Mouse (Mus musculus): ENCODE measurements around the gene Alad. TPM values are rescaled to one million over a fixed set of nuclear protein-coding genes. Genes with fewer than 3 reads are reported as not detected.

Gene Alad
- polyA plus RNA-seq, 1 experiment from 2014 or later = 69.3 TPM

- H3K4me1 ChIP-seq (ENCODE audit: control insufficient read depth in 2 of 2, insufficient read depth in 2 of 2, low read length in 2 of 2) = peaks cover 8 to 13% of the 10 kb centered on the region in 2 experiments
- H3K27ac ChIP-seq (replicated peaks in 1 of 2; ENCODE audit: control insufficient read depth in 1 of 2, insufficient read depth in 1 of 2, low read depth in 2 of 2, low read length in 2 of 2) = no peak within 1 kb of the TSS
- H3K9ac ChIP-seq (ENCODE audit: low read length) = no peak within 1 kb of the TSS
- no peak within 1 kb of the TSS for H3K4me3 ChIP-seq (ENCODE audit: control insufficient read depth in 1 of 2, insufficient read depth in 1 of 2, low read depth in 1 of 2, low read length in 2 of 2)
- ATAC-seq (ENCODE audit: insufficient number of reproducible peaks, insufficient read depth, low FRiP score, low read depth) = no peak
- H3K9me3 ChIP-seq (ENCODE audit: control insufficient read depth, low read length) = no peaks in the 10 kb centered on the region
- peaks cover 51% of the 10 kb centered on the region for H3K27me3 ChIP-seq (ENCODE audit: control insufficient read depth, insufficient read depth, low read length)
- no peaks in the 10 kb centered on the region for H3K36me3 ChIP-seq (ENCODE audit: control insufficient read depth, insufficient read depth, low read length)
- WGBS = 57% methylated on average over 6 of the region's 6 CpGs
- H3K4me2 ChIP-seq (ENCODE audit: low read length) = no peak within 1 kb of the TSS
Measured at GRCm38 (mm10) chr4:62559797-62560329, 40.1 kb upstream of the Alad start, which contains the start of gene Rgs3. TSS of gene Rgs3 (plus strand) at chr4:62559847.

- peaks cover 8 to 13% of the 10 kb centered on the region in 2 experiments for H3K4me1 ChIP-seq (ENCODE audit: control insufficient read depth in 2 of 2, insufficient read depth in 2 of 2, low read length in 2 of 2)
- H3K27ac ChIP-seq (replicated peaks in 1 of 2; ENCODE audit: control insufficient read depth in 1 of 2, insufficient read depth in 1 of 2, low read depth in 2 of 2, low read length in 2 of 2) = peak overlapping the region in 1 of 2 experiments; percentile 59; a peak in 3 of 4 replicates
- 39% methylated on average over 3 of the region's 3 CpGs for WGBS
- no peak overlapping the region for H3K4me3 ChIP-seq (ENCODE audit: control insufficient read depth in 1 of 2, insufficient read depth in 1 of 2, low read depth in 1 of 2, low read length in 2 of 2)
- peak overlapping the region; percentile 32 for H3K4me2 ChIP-seq (ENCODE audit: low read length)
- 0 out of 2 replicates have a peak, but pooled peaks have one; percentile 40 for ATAC-seq (ENCODE audit: insufficient number of reproducible peaks, insufficient read depth, low FRiP score, low read depth)
- no peak overlapping the region for H3K9ac ChIP-seq (ENCODE audit: low read length)
- H3K36me3 ChIP-seq (ENCODE audit: control insufficient read depth, insufficient read depth, low read length) = no peaks in the 10 kb centered on the region
- no peaks in the 10 kb centered on the region for H3K9me3 ChIP-seq (ENCODE audit: control insufficient read depth, low read length)
- H3K27me3 ChIP-seq (ENCODE audit: control insufficient read depth, insufficient read depth, low read length) = peaks cover 27% of the 10 kb centered on the region
Measured at GRCm38 (mm10) chr4:62557436-62557835, 37.7 kb upstream of the Alad start.

GRCm38 (mm10) chr4:62551966-62552365 is 32.2 kb upstream of the Alad start:
- Histone ChIP-seq H3K27me3 (ENCODE audit: control insufficient read depth, insufficient read depth, low read length) (no peaks in the 10 kb centered on the region), H3K4me1 (ENCODE audit: control insufficient read depth in 2 of 2, insufficient read depth in 2 of 2, low read length in 2 of 2) (no peaks in the 10 kb centered on the region), H3K4me3 (ENCODE audit: control insufficient read depth in 1 of 2, insufficient read depth in 1 of 2, low read depth in 1 of 2, low read length in 2 of 2) (no peak overlapping the region), H3K27ac (replicated peaks in 1 of 2; ENCODE audit: control insufficient read depth in 1 of 2, insufficient read depth in 1 of 2, low read depth in 2 of 2, low read length in 2 of 2) (no peak overlapping the region), H3K36me3 (ENCODE audit: control insufficient read depth, insufficient read depth, low read length) (no peaks in the 10 kb centered on the region), H3K4me2 (ENCODE audit: low read length) (no peak overlapping the region), H3K9me3 (ENCODE audit: control insufficient read depth, low read length) (no peaks in the 10 kb centered on the region), H3K9ac (ENCODE audit: low read length) (no peak overlapping the region)
- ATAC-seq (ENCODE audit: insufficient number of reproducible peaks, insufficient read depth, low FRiP score, low read depth) = no peak
- WGBS = 77% methylated on average over 7 of the region's 7 CpGs

GRCm38 (mm10) chr4:62544801-62545200 is 25.1 kb upstream of the Alad start:
- no peaks in the 10 kb centered on the region for H3K4me1 ChIP-seq (ENCODE audit: control insufficient read depth in 2 of 2, insufficient read depth in 2 of 2, low read length in 2 of 2)
- no peak overlapping the region for H3K9ac ChIP-seq (ENCODE audit: low read length)
- H3K9me3 ChIP-seq (ENCODE audit: control insufficient read depth, low read length) = no peaks in the 10 kb centered on the region
- ATAC-seq (ENCODE audit: insufficient number of reproducible peaks, insufficient read depth, low FRiP score, low read depth) = no peak
- H3K4me2 ChIP-seq (ENCODE audit: low read length) = no peak overlapping the region
- no peaks in the 10 kb centered on the region for H3K27me3 ChIP-seq (ENCODE audit: control insufficient read depth, insufficient read depth, low read length)
- H3K27ac ChIP-seq (replicated peaks in 1 of 2; ENCODE audit: control insufficient read depth in 1 of 2, insufficient read depth in 1 of 2, low read depth in 2 of 2, low read length in 2 of 2) = no peak overlapping the region
- no peak overlapping the region for H3K4me3 ChIP-seq (ENCODE audit: control insufficient read depth in 1 of 2, insufficient read depth in 1 of 2, low read depth in 1 of 2, low read length in 2 of 2)
- H3K36me3 ChIP-seq (ENCODE audit: control insufficient read depth, insufficient read depth, low read length) = no peaks in the 10 kb centered on the region

GRCm38 (mm10) chr4:62543782-62544181 is 24.1 kb upstream of the Alad start:
- no peak overlapping the region for H3K4me2 ChIP-seq (ENCODE audit: low read length)
- no peak for ATAC-seq (ENCODE audit: insufficient number of reproducible peaks, insufficient read depth, low FRiP score, low read depth)
- no peak overlapping the region for H3K9ac ChIP-seq (ENCODE audit: low read length)
- no peak overlapping the region for H3K27ac ChIP-seq (replicated peaks in 1 of 2; ENCODE audit: control insufficient read depth in 1 of 2, insufficient read depth in 1 of 2, low read depth in 2 of 2, low read length in 2 of 2)
- no peaks in the 10 kb centered on the region for H3K36me3 ChIP-seq (ENCODE audit: control insufficient read depth, insufficient read depth, low read length)
- 77% methylated on average over 6 of the region's 6 CpGs for WGBS
- H3K9me3 ChIP-seq (ENCODE audit: control insufficient read depth, low read length) = no peaks in the 10 kb centered on the region
- no peaks in the 10 kb centered on the region for H3K4me1 ChIP-seq (ENCODE audit: control insufficient read depth in 2 of 2, insufficient read depth in 2 of 2, low read length in 2 of 2)
- H3K4me3 ChIP-seq (ENCODE audit: control insufficient read depth in 1 of 2, insufficient read depth in 1 of 2, low read depth in 1 of 2, low read length in 2 of 2) = no peak overlapping the region
- H3K27me3 ChIP-seq (ENCODE audit: control insufficient read depth, insufficient read depth, low read length) = no peaks in the 10 kb centered on the region

GRCm38 (mm10) chr4:62541802-62542201 is 22.1 kb upstream of the Alad start:
- Histone ChIP-seq H3K9ac (ENCODE audit: low read length) (no peak overlapping the region), H3K27ac (replicated peaks in 1 of 2; ENCODE audit: control insufficient read depth in 1 of 2, insufficient read depth in 1 of 2, low read depth in 2 of 2, low read length in 2 of 2) (no peak overlapping the region), H3K9me3 (ENCODE audit: control insufficient read depth, low read length) (no peaks in the 10 kb centered on the region), H3K4me2 (ENCODE audit: low read length) (no peak overlapping the region), H3K27me3 (ENCODE audit: control insufficient read depth, insufficient read depth, low read length) (no peaks in the 10 kb centered on the region), H3K4me1 (ENCODE audit: control insufficient read depth in 2 of 2, insufficient read depth in 2 of 2, low read length in 2 of 2) (no peaks in the 10 kb centered on the region), H3K36me3 (ENCODE audit: control insufficient read depth, insufficient read depth, low read length) (no peaks in the 10 kb centered on the region), H3K4me3 (ENCODE audit: control insufficient read depth in 1 of 2, insufficient read depth in 1 of 2, low read depth in 1 of 2, low read length in 2 of 2) (no peak overlapping the region)
- no peak for ATAC-seq (ENCODE audit: insufficient number of reproducible peaks, insufficient read depth, low FRiP score, low read depth)
- 70% methylated on average over 3 of the region's 3 CpGs for WGBS

GRCm38 (mm10) chr4:62533729-62534128 is 14.0 kb upstream of the Alad start:
- H3K27ac ChIP-seq (replicated peaks in 1 of 2; ENCODE audit: control insufficient read depth in 1 of 2, insufficient read depth in 1 of 2, low read depth in 2 of 2, low read length in 2 of 2) = no peak overlapping the region
- peaks cover 2 to 7% of the 10 kb centered on the region in 2 experiments; a peak in 3 of 4 replicates for H3K4me1 ChIP-seq (ENCODE audit: control insufficient read depth in 2 of 2, insufficient read depth in 2 of 2, low read length in 2 of 2)
- H3K4me2 ChIP-seq (ENCODE audit: low read length) = no peak overlapping the region
- no peak for ATAC-seq (ENCODE audit: insufficient number of reproducible peaks, insufficient read depth, low FRiP score, low read depth)
- 57% methylated on average over 6 of the region's 6 CpGs for WGBS
- no peak overlapping the region for H3K9ac ChIP-seq (ENCODE audit: low read length)
- H3K36me3 ChIP-seq (ENCODE audit: control insufficient read depth, insufficient read depth, low read length) = no peaks in the 10 kb centered on the region
- H3K27me3 ChIP-seq (ENCODE audit: control insufficient read depth, insufficient read depth, low read length) = no peaks in the 10 kb centered on the region
- 0 out of 2 replicates have a peak, but pooled peaks cover 5% of the 10 kb centered on the region for H3K9me3 ChIP-seq (ENCODE audit: control insufficient read depth, low read length)
- no peak overlapping the region for H3K4me3 ChIP-seq (ENCODE audit: control insufficient read depth in 1 of 2, insufficient read depth in 1 of 2, low read depth in 1 of 2, low read length in 2 of 2)

GRCm38 (mm10) chr4:62527655-62528054 is 7.9 kb upstream of the Alad start:
- no peak overlapping the region for H3K9ac ChIP-seq (ENCODE audit: low read length)
- peaks cover 12% of the 10 kb centered on the region for H3K36me3 ChIP-seq (ENCODE audit: control insufficient read depth, insufficient read depth, low read length)

More at GRCm38 (mm10) chr4:62527655-62528054, 7.9 kb upstream of the Alad start:
- 79% methylated on average over 4 of the region's 4 CpGs for WGBS
- Histone ChIP-seq H3K27ac (replicated peaks in 1 of 2; ENCODE audit: control insufficient read depth in 1 of 2, insufficient read depth in 1 of 2, low read depth in 2 of 2, low read length in 2 of 2) (no peak overlapping the region), H3K9me3 (ENCODE audit: control insufficient read depth, low read length) (no peaks in the 10 kb centered on the region), H3K4me1 (ENCODE audit: control insufficient read depth in 2 of 2, insufficient read depth in 2 of 2, low read length in 2 of 2) (peaks cover 5 to 14% of the 10 kb centered on the region in 2 experiments), H3K4me2 (ENCODE audit: low read length) (no peak overlapping the region), H3K4me3 (ENCODE audit: control insufficient read depth in 1 of 2, insufficient read depth in 1 of 2, low read depth in 1 of 2, low read length in 2 of 2) (no peak overlapping the region), H3K27me3 (ENCODE audit: control insufficient read depth, insufficient read depth, low read length) (no peaks in the 10 kb centered on the region)
- ATAC-seq (ENCODE audit: insufficient number of reproducible peaks, insufficient read depth, low FRiP score, low read depth) = no peak

Measured in heart, embryonic 14.5 days (tissue).